Mouse (Mus musculus) hindbrain, postnatal 0 days (tissue): Measurements from ENCODE around the gene C2cd5. TPM values are rescaled to one million over a fixed set of nuclear protein-coding genes. Genes with fewer than 3 reads are reported as not detected.

Experiments
- ATAC-seq: fragments of 200-750 bp; cut with Nextera tagmentation; 2 replicates; pipeline ENCODE4 v1.8.0; 2017; ENCODE audit warnings: mild to moderate bottlenecking, moderate TSS enrichment, moderate library complexity
- DNase-seq: peaks from one replicate; pipeline ENCODE4 v3.0.0-alpha.2; 2015; ENCODE audit warnings: low spot score
- H3K27ac ChIP-seq: fragments of 300-500 bp; sonication (generic); 2 replicates; pipeline ENCODE4 v1.5.1; 2014; ENCODE audit warnings: mild to moderate bottlenecking
- H3K27me3 ChIP-seq: fragments of 300-500 bp; sonication (generic); 2 replicates; pipeline ENCODE4 v1.6.1; 2014; ENCODE audit warnings: low read length, mixed read lengths; ENCODE audit not compliant: insufficient read depth
- H3K36me3 ChIP-seq: fragments of 300-500 bp; sonication (generic); 2 replicates; pipeline ENCODE4 v1.6.1; 2014; ENCODE audit warnings: low read length, mixed read lengths; ENCODE audit not compliant: insufficient read depth
- H3K4me1 ChIP-seq: fragments of 300-500 bp; sonication (generic); 2 replicates; pipeline ENCODE4 v1.6.1; 2014; ENCODE audit warnings: antibody characterized with exemption, low read length, mixed read lengths; ENCODE audit not compliant: insufficient read depth
- H3K4me2 ChIP-seq: fragments of 300-500 bp; sonication (generic); 2 replicates; pipeline ENCODE4 v1.6.1; 2014; ENCODE audit warnings: low read depth, mild to moderate bottlenecking, low read length, moderate library complexity, mixed read lengths
- H3K4me3 ChIP-seq: fragments of 300-500 bp; sonication (generic); 2 replicates; pipeline ENCODE4 v1.5.1; 2014; ENCODE audit warnings: low read length
- H3K9ac ChIP-seq: fragments of 300-500 bp; sonication (generic); replicated peaks from 2 replicates; pipeline ENCODE4 v1.6.1; 2014; ENCODE audit warnings: mild to moderate bottlenecking, low read length, moderate library complexity, mixed read lengths
- H3K9me3 ChIP-seq: fragments of 300-500 bp; sonication (generic); 2 replicates; pipeline ENCODE4 v1.6.1; 2016; ENCODE audit warnings: low read length, mixed read lengths
- CTCF ChIP-seq: IDR thresholded peaks from 2 replicates; pipeline ENCODE4 v1.5.1; 2016; ENCODE audit warnings: antibody characterized with exemption, control low read depth, low read depth
- WGBS: fragments of 180-500 bp; shearing (Covaris S2); extraction: QIAGEN DNeasy Blood & Tissue Kit; methylation state at CpG from one replicate; pipeline ENCODE4 v1.1.7; 2014; 5-methylcytosine and 5-hydroxymethylcytosine counted together
- polyA plus RNA-seq: library from polyadenylated mRNA; unstranded; fragments of >200 nt; fragmentation: Nextera tagmentation; extraction: Ambion mirVana; gene quantifications from 2 replicates; pipeline ENCODE4 v1.2.1, GENCODE M21; 2015
- total RNA-seq: library from RNA; depleted of rRNA; stranded (reverse); fragments of >200 nt; gene quantifications from 2 replicates; pipeline ENCODE4 v1.2.3, GENCODE M21; 2014

Gene C2cd5
- total and polyA plus RNA-seq, 2 experiments from 2014 or later, result 24.4 to 38.2 TPM

GRCm38 (mm10) chr6:143049791-143050555 is 50.0 kb downstream of the C2cd5 start:
- Histone ChIP-seq H3K9me3 (no peaks in the 10 kb centered on the region), H3K4me2 (no peak overlapping the region), H3K27me3 (no peaks in the 10 kb centered on the region), H3K27ac (no peak overlapping the region), H3K4me1 (no peaks in the 10 kb centered on the region), H3K9ac (no peak overlapping the region), H3K4me3 (no peak overlapping the region), H3K36me3 (peaks cover 7% of the 10 kb centered on the region; the same call in 1 of the 2 replicates)
- DNase-seq (no peak), ATAC-seq (no peak)
- TF ChIP-seq CTCF, result no peak
- 81% methylated on average over 11 of the region's 11 CpGs for WGBS

GRCm38 (mm10) chr6:143049117-143049516 is 50.8 kb downstream of the C2cd5 start:
- Histone ChIP-seq H3K4me1 (no peaks in the 10 kb centered on the region), H3K36me3 (peaks cover 4% of the 10 kb centered on the region; the same call in 1 of the 2 replicates), H3K9ac (no peak overlapping the region), H3K27ac (no peak overlapping the region), H3K27me3 (no peaks in the 10 kb centered on the region), H3K4me2 (no peak overlapping the region), H3K4me3 (no peak overlapping the region), H3K9me3 (no peaks in the 10 kb centered on the region)
- TF ChIP-seq CTCF, result no peak
- ATAC-seq (no peak), DNase-seq (no peak)
- WGBS, result 95% methylated on average over 2 of the region's 2 CpGs

GRCm38 (mm10) chr6:143047538-143048258 is 52.2 kb downstream of the C2cd5 start:
- Histone ChIP-seq H3K4me1 (no peaks in the 10 kb centered on the region), H3K27me3 (no peaks in the 10 kb centered on the region), H3K9ac (no peak overlapping the region), H3K4me2 (no peak overlapping the region), H3K9me3 (no peaks in the 10 kb centered on the region), H3K36me3 (peaks cover 4% of the 10 kb centered on the region; the same call in 1 of the 2 replicates), H3K27ac (no peak overlapping the region), H3K4me3 (no peak overlapping the region)
- ATAC-seq (peak; percentile 53; the same call in 1 of the 2 replicates), DNase-seq (peak; percentile 13)
- TF ChIP-seq CTCF, result no peak
- 73% methylated on average over 15 of the region's 15 CpGs for WGBS

- TF ChIP-seq CTCF, result no peak
- no peak overlapping the region for H3K27ac ChIP-seq
- H3K4me3 ChIP-seq, result no peak overlapping the region
- H3K4me2 ChIP-seq, result no peak overlapping the region
- H3K4me1 ChIP-seq, result no peaks in the 10 kb centered on the region
- 36% methylated on average over 6 of the region's 6 CpGs for WGBS
- ATAC-seq (peak; percentile 45; the same call in 1 of the 2 replicates), DNase-seq (no peak)
- H3K9me3 ChIP-seq, result no peaks in the 10 kb centered on the region
- H3K27me3 ChIP-seq, result no peaks in the 10 kb centered on the region
- peaks cover 23% of the 10 kb centered on the region; the same call in 1 of the 2 replicates for H3K36me3 ChIP-seq
- no peak overlapping the region for H3K9ac ChIP-seq
These were observed 58.4 kb downstream of the C2cd5 start for GRCm38 (mm10) chr6:143041578-143041977.

- peak; percentile 50 for TF ChIP-seq CTCF
- Histone ChIP-seq H3K4me2 (no peak overlapping the region), H3K27me3 (no peaks in the 10 kb centered on the region), H3K4me1 (no peaks in the 10 kb centered on the region), H3K4me3 (no peak overlapping the region), H3K36me3 (peaks cover 59% of the 10 kb centered on the region), H3K9me3 (no peaks in the 10 kb centered on the region), H3K27ac (no peak overlapping the region), H3K9ac (no peak overlapping the region)
- DNase-seq (peak; percentile 34), ATAC-seq (no peak)
- WGBS, result 65% methylated on average over 4 of the region's 4 CpGs
These were observed 64.7 kb downstream of the C2cd5 start for GRCm38 (mm10) chr6:143035261-143035660.

GRCm38 (mm10) chr6:143034503-143034902 is 65.4 kb downstream of the C2cd5 start:
- H3K9ac ChIP-seq, result no peak overlapping the region
- TF ChIP-seq CTCF, result no peak
- no peak overlapping the region for H3K4me2 ChIP-seq
- 91% methylated on average over 2 of the region's 2 CpGs for WGBS
- DNase-seq (no peak), ATAC-seq (no peak)
- H3K4me3 ChIP-seq, result no peak overlapping the region
- H3K4me1 ChIP-seq, result no peaks in the 10 kb centered on the region
- no peaks in the 10 kb centered on the region for H3K27me3 ChIP-seq
- H3K9me3 ChIP-seq, result no peaks in the 10 kb centered on the region
- H3K27ac ChIP-seq, result no peak overlapping the region
- peaks cover 62% of the 10 kb centered on the region for H3K36me3 ChIP-seq
